Mouse (Mus musculus): ENCODE measurements around the gene Tomm20.

Gene Tomm20

DNA sequence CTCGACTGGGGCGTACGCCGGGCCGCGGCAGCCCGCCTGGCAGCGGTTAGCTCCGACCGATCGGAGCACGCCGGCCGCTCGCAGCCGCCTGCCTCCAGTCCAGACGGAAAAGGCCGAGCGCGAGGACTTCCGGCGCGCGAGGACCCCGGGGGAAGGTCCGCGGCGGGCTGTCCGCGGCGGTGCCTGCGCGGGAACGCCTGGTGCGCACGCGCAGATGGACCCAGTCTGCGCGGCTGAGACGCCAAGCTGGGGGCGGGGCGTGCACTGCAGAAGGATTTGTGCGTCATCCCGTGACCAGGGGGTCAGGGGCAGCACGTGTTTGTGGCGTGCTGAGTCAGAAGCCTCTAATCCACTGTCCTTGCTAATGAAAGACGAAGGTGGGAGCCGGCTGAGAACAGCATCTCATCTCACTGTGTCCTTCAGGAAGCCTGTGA is at the start of gene Tomm20:
Gene Tomm20 (minus strand): TSS at position 115 of the 434 bp plus-strand sequence.
- DNase-seq (ENCODE audit: low read depth): peak; percentile 97

DNA sequence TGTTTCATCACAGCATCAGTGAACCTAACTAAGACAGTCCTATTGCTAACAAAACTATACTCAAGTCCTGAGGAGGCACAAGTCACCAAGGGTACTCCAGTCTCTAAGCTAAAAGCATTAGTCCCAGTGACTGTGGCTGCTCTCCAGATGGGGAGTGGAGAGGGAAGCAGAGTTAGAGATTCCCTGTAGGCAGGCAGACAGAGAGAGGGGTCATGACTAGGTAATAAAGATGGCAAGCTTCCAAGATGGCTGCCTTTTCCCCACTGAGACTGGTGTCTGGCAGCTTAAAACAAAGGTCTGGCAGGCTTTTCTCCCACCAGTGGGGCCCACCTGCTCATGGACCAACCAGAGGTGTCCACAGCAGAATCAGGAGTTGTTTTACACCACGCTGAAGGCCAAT is 48.9 kb upstream of the Tomm20 start:
- no peak for DNase-seq (ENCODE audit: low read depth)

DNA sequence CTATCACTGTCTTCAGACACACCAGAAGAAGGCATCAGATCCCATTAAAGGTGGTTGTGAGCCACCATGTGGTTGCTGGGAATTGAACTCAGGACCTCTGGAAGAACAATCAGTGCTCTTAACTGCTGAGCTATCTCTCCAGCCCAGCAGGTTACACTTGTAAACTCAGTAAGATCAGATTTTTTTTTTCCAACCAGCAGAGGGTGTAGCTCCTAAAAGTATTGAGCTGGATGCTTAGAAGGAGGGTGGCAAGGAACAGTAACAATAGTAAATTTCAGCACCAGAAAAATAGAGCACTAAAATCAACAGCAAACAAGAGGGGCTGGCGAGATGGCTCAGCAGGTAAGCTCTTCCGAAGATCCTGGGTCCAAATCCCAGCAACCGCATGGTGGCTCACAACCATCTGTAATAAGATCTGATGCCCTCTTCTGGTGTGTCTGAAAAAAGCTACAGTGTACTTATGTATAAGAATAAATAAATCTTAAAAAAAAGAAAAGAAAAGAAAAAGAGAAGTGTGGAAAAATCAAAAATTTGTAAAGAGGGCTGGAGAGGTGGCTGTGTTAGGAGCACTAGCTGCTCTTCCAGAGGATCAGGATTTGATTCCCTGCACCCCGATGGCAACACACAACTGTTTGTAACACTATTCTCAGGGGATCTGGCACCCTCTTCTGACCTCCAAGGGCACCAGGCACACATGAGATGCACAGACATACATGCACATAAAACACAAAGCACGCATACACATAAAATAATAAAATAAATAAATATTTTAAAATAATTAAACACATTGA is 43.9 kb upstream of the Tomm20 start:
- no peak for DNase-seq (ENCODE audit: low read depth)

DNA sequence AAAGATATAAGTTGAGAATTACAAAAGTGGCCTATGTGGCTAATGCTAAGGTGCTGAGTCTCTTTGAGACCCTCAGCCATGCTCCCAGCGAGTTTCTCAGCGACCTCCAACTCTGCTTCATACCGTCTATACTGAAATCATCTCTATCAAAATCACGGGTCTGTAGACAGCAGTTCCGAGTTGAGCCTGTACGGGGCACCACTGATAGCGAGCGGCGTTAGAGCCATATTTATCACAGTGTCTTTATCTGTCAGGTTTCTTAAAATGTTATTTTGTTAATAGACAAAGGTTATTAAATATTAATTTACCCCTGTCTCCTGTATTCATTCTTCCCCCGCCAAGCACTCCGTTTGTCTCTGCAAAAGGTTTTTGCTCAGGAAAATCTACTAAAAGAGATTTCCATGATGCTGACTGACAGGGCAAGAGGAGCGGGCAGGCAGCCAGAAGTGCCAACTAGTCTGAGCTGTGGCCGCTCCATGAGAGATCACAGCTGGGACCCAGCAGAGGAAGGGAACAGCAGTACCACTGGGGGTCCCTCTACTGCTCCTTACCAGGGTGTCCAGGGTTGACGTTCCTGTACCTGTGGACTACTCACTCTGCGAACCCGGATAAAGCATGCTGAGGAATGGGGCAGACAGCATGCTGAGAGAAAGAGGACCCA is 42.8 kb upstream of the Tomm20 start:
- DNase-seq (ENCODE audit: low read depth): no peak

DNA sequence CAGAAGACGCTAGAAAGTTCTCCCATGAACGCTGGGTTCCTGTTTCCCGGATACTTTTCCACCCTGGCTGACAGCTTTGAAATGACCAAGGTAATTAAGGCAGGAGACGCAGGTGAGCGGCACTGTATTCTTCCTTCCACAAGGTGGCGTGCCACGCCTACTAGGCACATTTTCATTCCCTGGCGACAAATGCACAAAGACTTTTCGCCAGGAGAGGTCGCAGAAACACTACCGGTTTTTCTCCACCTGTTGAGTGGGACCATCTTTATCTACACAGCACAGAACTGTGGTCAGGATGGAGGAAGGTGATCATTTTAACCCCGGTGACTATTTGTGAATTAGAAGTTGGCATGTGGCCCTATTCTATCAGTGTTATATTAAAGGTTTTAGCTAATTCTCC is 40.9 kb upstream of the Tomm20 start:
- peak; percentile 89 for DNase-seq (ENCODE audit: low read depth)

DNA sequence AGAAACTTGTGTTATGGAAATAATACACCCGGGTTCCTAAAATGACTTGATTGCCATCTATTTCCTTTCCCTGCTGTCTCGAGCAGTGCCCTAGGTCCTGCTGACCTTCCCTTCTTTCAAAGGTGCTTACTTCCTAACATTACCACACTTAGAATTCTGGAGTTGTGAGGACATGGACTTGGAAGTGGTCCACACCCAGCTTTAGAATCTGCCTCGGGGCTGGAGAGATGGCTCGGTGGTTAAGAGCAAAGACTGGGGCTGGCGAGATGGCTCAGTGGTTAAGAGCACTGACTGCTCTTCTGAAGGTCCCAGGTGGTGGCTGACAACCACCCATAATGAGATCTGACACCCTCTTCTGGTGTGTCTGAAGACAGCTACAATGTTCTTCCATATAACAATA is 34.4 kb upstream of the Tomm20 start:
- DNase-seq (ENCODE audit: low read depth): no peak

DNA sequence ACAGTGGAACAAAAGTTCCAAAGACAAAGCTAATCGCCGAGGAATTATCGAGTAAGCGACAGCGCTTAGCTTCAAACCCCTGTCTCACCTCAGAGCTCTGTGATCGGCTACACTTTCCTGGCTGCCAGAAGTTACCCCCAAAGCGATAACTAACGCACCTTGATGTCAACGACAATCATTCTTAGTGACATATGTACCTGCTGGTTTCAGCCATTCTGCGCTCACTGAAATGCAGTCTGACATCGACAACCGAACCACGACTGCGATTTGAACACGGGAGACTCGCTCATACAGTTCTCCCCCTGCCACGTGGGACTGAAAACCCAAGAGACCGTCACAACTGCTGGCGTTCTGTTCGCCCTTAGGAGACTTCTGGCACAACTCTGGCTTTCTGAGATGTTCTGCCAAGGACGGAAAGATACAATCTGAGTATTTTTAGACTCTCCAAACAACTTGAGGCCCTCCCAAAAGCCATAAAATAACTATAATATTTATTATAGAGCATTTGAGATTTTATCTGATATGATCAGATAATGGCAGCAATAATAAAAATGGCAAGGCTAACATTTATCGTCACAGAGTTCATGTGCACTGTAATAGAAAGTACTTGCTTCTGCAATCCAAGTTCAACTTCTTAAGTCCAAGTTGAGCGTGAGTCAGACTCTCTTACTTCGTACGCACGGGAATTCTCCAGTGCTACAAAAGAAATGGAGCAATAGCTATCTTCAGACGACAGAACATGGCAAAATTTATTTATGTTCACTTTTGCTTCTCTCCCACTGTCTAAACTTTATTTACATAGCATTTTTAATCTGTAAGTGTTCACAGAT is 33.7 kb upstream of the Tomm20 start:
- peak; percentile 33 for DNase-seq (ENCODE audit: low read depth)

DNA sequence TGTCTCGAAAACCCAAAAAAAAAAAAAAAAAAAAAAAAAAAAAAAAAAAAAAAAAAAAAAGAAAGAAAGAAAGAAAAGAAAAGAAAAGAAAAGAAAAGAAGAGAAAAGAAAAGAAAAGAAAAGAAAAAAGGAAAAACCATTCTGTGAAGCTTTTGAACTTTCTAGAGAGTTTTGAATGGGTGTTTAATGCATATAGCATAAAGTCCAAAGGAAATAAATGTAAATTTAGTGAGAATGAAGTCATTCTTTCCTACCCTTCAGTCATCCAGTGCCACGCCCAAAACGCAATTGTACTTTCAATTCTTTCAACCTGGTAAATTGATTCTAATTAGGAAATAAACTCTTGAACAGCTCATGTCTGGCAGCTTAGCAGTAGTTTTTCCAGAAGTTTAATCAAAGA is 32.9 kb upstream of the Tomm20 start:
- DNase-seq (ENCODE audit: low read depth): peak; percentile 38

DNA sequence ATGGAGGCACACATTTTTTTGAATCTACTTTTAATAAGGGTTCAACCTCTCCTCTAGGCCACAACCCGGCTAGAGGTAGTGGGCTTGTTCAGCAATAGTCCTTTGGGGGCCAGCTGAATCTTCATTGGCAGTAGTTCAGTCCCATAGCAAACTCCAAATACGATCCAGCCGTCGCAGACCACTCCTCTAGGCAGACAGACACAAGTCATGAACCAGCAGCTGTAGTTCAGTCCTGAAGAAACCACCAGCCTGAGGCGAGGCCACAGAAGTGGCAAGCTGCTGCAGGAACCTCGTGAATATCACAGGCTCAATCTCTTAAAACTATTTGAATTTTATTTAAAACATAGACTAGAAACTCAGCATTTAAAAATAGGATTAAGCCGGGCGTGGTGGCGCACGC is 32.4 kb upstream of the Tomm20 start:
- no peak for DNase-seq (ENCODE audit: low read depth)

DNA sequence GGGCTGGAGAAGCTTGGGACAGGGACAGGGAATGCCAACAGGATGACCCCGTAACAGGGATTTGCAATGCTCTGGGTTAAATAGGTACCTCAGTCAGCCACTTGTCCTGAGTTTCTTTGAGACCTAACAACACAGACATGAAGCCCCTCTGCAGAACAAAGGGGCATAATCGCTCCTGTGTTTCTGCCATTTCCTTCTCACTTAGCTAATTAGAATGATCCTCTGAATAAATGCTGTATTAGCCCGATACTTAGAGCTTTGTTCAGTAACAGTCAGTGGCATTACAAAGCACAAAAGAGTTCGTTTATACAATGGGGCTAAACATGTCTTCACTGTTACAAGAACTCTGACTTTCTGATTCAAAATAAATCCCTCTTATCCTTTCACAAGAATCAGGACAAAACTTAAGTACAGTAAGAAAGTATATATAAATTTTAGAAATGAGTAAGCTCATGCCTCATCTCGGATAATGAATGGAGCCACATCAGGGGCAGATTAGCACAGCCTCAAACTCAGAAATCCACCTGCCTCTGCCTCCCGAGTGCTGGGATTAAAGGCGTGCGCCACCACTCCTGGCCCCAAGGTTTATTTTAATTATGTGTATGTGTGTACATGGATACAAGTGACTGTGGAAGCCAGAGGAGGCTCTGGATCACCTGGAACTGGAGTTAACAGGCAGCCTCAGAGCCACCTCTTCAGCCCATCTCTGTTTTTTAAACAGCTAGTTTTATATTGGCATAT is 31.1 kb upstream of the Tomm20 start:
- no peak for DNase-seq (ENCODE audit: low read depth)

DNA sequence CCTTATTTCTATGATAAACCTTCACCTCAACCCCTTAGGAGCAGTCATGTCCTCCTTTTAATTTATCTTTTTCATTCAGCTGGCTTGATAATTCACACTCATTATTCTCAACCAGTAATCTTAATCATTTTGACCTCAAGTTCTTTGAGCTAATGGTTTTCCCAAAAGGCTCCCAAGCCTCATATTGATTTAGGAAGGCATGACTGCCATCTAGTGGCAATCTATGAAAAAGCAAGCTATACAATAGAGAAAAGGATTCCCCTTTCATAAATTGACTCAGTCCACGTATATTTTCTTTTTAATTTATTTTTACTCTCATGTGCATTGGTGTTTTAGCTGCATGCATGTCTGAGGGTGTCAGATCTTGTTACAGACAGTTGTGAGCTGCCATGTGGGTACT is 30.1 kb upstream of the Tomm20 start:
- DNase-seq (ENCODE audit: low read depth): peak; percentile 76

DNA sequence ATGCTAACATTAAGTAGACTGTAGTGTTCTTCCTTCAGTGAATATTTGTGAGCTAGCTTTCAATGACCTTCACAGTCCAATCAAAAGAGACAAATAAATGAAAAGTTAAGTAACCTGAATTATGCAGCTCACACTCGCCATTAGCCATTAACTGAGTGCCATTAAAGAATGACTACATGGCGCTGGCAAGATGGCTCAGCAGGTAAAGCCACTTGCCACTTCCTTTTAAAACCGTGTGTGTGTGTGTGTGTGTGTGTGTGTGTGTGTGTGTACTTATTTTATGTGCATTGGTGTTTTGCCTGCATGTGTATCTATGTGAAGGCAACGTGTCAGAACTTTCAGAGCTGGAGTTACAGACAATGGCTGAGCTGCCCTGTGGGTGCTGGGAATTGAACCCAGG is 28.9 kb upstream of the Tomm20 start:
- DNase-seq (ENCODE audit: low read depth): no peak

DNA sequence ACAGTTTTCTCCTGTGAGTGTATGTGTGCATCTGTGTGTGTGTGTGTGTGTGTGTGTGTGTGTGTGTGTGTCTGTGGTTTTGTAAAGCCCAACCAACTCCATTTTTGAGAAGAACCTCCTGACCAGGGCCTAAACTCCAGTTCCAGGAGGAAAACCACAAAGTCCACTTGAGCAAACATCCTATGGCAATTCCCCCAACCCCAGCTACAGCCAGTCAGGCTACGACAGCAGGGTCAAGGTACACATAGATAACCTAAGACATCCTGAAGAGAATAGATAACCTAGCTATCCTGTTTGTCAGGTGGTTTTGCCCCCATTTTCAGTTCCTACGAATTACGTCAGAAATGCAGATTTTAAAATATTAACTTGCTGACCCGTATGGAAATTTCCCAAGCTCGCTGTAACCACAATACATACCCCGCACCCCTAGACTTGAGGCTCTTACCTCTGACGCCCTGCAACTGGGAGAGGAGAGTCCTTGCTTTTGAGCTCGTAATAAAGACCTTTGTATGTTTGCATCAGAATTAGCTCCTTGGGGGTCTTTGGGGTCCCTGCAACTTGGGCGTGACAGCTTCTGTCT is 28.1 kb upstream of the Tomm20 start:
- DNase-seq (ENCODE audit: low read depth): no peak

DNA sequence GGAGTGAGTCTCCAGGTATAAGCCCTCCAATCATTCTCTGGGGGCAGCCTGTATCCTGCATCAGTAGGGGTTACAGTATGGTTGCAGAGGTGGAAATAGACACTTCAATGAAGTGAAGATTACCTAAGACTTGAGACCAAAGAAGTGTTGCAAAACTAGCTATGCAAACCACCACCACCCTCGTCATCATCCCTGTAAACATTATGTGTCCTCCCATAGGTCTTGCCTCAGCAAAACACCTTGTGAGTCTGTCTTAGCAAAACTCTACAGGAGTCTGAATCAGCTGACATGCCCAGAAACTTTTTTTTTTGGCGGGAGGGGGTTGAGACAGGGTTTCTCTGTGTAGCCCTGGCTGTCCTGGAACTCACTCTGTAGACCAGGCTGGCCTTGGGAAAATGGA is 27.0 kb upstream of the Tomm20 start:
- no peak for DNase-seq (ENCODE audit: low read depth)

DNA sequence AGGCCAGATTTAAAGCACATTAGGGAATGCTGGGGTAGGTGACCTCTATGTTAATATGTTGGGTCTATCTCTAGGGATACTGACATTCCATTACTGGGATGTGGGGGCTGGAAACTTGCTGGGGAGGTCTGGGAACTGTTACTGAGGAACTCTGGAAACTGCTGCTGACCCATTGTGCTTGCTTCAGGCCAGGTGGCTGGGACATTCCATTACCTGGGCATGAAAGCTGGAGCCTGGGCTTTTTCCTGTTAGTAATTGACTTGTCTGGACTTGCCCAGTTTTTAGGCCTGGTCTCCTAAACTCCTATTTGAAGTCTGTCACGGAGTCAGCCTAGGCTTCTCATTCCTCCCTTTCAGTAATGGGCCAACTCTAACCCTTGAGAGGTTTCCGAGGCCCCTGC is 26.5 kb upstream of the Tomm20 start:
- DNase-seq (ENCODE audit: low read depth): no peak

DNA sequence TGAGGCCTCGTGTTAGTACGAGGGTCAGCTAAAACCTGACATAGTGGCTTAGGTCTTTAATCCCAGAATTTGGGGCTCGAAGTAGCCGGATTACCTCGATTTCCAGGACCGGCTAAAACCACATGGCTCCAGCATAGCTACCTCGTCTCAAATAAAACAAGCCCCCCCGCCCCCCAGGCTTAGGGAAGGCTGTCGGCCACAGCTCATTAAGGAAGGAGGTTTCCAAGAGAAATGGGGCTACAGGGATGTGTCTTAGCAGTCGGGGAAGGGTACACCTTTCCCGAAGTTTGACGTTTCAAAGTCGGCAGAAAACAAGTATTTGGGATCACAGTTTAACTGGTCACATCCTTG is 25.6 kb upstream of the Tomm20 start:
- no peak for DNase-seq (ENCODE audit: low read depth)

DNA sequence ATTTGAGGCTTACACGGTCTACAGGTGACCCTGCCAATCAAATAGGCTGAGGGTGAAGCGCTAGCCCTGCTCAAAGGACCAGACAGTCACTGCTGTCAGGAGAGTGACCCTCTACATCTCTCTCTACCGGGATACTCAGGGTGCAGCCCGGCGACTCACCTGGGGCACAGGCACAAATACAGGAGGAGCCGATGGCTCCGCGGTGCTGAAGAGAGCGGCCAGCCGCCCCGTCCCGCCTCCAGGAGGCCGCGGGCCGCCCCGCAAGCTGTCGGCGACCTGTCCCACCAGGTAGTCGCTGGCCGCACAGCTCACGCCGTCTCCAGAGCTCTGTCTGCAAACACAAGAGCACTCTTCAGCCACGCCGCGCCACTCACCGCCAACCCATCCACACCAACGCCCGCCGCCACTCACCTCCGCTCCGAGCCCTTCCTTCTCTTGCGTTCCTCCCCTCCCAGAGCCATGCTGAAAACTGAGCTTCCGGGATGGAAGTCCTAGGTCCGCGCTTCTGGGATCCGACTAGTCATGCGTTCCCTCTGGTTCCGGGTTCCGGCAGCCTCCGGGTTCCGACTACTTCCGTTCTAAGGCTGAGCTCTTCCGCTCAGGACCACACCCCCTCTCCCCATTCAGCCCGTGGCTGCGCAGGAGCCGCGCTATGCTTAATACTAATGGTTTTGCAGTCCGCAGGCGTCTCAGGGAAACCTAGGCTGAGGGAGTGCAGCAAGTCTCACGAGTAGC is 25.1 kb upstream of the Tomm20 start, which contains the start of gene Rbm34:
Gene Rbm34 (minus strand): TSS at position 493 of the 735 bp plus-strand sequence.
- peak; percentile 97 for DNase-seq (ENCODE audit: low read depth)

DNA sequence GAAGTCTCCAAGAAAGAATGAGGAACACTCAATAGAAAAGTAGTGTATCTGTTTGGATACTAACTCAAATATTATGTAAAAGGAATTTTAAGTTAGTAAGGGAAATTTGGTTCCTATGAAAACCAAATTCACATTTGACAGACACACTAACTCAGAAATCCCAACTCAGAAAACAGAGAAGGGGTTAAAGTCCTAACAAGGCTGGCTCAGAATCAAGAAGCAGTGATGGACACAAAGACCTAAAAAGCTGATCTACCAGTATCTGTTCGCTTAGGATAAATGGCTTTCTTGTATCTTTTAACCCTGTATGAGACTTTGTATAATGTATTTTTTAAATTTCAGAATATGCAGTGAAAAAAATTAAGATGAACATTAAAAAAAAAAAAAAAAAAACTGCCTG is 23.9 kb upstream of the Tomm20 start:
- no peak for DNase-seq (ENCODE audit: low read depth)

DNA sequence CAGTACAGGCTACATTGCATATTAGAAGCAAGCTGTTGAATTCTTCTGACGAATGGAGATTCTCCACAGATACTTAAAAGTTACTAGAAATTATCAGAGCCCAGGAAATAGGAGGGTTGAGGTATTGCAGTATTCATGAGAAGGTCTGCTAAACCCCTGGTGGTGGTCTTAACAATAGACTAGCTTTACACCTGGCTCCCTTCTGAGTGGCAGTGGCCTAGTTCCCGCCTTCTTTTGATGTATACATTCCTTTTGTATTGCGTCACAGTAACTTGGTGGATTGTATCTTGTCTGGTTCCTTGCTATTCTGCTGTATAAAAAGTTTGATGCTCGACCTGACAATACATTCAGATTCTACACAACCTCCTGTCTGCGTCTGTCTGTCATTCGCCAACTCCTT is 22.5 kb upstream of the Tomm20 start:
- no peak for DNase-seq (ENCODE audit: low read depth)

DNA sequence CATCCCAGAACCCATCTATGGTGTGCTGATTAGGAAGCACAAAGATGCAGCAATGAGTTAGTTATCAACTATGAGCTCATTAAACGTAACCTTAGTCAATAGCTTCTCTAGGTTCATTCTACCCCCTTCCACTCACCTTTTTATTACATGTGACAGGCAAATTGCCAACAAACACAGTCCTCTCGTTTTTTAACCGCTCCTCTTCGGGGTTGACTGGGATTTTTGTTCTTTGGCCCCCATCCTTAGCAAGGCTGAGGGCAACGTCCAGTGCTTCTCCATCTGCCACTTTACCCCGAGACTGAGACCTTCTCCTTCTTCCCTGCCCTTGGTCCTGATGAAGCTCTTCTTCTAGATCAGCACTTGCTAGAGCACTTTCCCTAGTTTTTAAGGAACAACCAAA is 19.6 kb upstream of the Tomm20 start:
- no peak for DNase-seq (ENCODE audit: low read depth)

DNA sequence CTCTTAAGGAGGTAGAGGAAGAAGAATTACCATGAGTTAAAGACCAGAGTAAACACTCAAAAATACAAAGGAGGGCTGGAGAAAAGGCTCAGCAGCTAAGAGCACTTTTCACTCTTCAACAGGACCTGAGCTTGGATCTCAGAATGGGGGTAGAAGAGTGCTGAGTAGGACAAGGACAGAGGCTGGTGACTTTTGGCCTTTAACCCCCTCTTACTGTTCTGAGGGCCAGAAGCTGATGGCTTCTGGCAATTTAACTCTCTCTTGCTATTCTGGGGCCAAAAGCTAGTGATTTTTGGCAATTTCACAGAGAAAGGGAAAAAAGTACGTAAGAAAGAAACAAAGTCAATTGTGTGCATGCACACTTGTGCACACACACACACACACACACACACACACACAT is 17.2 kb upstream of the Tomm20 start:
- DNase-seq (ENCODE audit: low read depth): no peak
